ENCODE assay signal across 14 mouse cellular contexts in genomic region chr14:54481402-54481801, GRCm38 (mm10). TPM values are rescaled to one million over a fixed set of nuclear protein-coding genes. Genes with fewer than 3 reads are reported as not detected.
DNase-seq lines count a peak whose midpoint lies in the region; ATAC-seq and TF ChIP-seq lines count a peak whose summit lies in the region.
"Had no signal": no experiment of that assay in that cellular context is flagged by ENCODE, and none has a peak within 500 bp of the region (broad histone marks: within the 10 kb centered on the region; RNA-seq: fewer than 3 reads in every experiment).

No protein-coding gene starts in this region.

- no peak overlapping the region for H3K4me2 ChIP-seq in midbrain, embryonic 14.5 days (ENCODE audit: low read length)
- H3K4me2 ChIP-seq: embryonic facial prominence, embryonic 12.5 days; neural tube, embryonic 13.5 days; stomach, embryonic 15.5 days had no signal

- TF ChIP-seq POLR2A in MEL (IDR thresholded peaks at IDR 0.05; ENCODE audit: control insufficient read depth in 1 of 2, insufficient read depth in 1 of 2, low read depth in 1 of 2, low read length in 2 of 2, poor library complexity in 1 of 2) = no peak

- peaks cover 27 to 43% of the 10 kb centered on the region in 2 experiments for H3K4me1 ChIP-seq in MEL (ENCODE audit: control insufficient read depth in 1 of 2, insufficient read depth in 2 of 2, low read length in 2 of 2)
- H3K4me1 ChIP-seq in midbrain, embryonic 14.5 days (ENCODE audit: control insufficient read depth, insufficient read depth, low read length) = peaks cover 22% of the 10 kb centered on the region

- no peak for TF ChIP-seq RAD21 in MEL (IDR thresholded peaks at IDR 0.05; ENCODE audit: low read depth, low read length)

- H3K4me3 ChIP-seq in C2C12 (ENCODE audit: insufficient read depth, poor library complexity, severe bottlenecking) = no peak overlapping the region
- H3K4me3 ChIP-seq in MEL (ENCODE audit: control insufficient read depth in 1 of 2, insufficient read depth in 1 of 2, low read depth in 2 of 2, low read length in 2 of 2) = no peak overlapping the region
- no peak overlapping the region for H3K4me3 ChIP-seq in midbrain, embryonic 14.5 days (replicated peaks; ENCODE audit: low read depth, low read length)
- H3K4me3 ChIP-seq: embryonic facial prominence, embryonic 12.5 days; neural tube, embryonic 13.5 days; stomach, embryonic 15.5 days had no signal

- WGBS in midbrain, embryonic 14.5 days = 79% methylated on average over 8 of the region's 8 CpGs

- H3K9me3 ChIP-seq in MEL (replicated peaks; ENCODE audit: insufficient read depth, low read length) = no peaks in the 10 kb centered on the region
- no peaks in the 10 kb centered on the region for H3K9me3 ChIP-seq in midbrain, embryonic 14.5 days (ENCODE audit: control insufficient read depth, low read length)
- H3K9me3 ChIP-seq: embryonic facial prominence, embryonic 12.5 days; neural tube, embryonic 13.5 days; stomach, embryonic 15.5 days had no signal

- TF ChIP-seq EP300 in MEL (IDR thresholded peaks at IDR 0.05; ENCODE audit: low read depth in 1 of 2, low read length in 2 of 2) = peak in 1 of 2 experiments; percentile 53; a peak in 2 of 4 replicates

- ATAC-seq in granulocyte monocyte progenitor cell, adult 5-6 weeks (replicated peaks; ENCODE audit: poor library complexity, severe bottlenecking) = peak; percentile 70
- no peak for ATAC-seq in midbrain, embryonic 14.5 days (ENCODE audit: low FRiP score, low TSS enrichment)

- H3K27ac ChIP-seq in MEL (ENCODE audit: control insufficient read depth, low read depth, low read length) = peak overlapping the region; percentile 60
- no peak overlapping the region for H3K27ac ChIP-seq in midbrain, embryonic 14.5 days (replicated peaks; ENCODE audit: low read depth, low read length)
- H3K27ac ChIP-seq: embryonic facial prominence, embryonic 12.5 days; neural tube, embryonic 13.5 days; stomach, embryonic 15.5 days had no signal

- no peaks in the 10 kb centered on the region for H3K36me3 ChIP-seq in C2C12 (ENCODE audit: control insufficient read depth, insufficient read depth)
- H3K36me3 ChIP-seq in MEL (ENCODE audit: control insufficient read depth in 1 of 2, insufficient read depth in 2 of 2, low read length in 2 of 2) = peaks cover 0 to 47% of the 10 kb centered on the region in 2 experiments; a peak in 2 of 4 replicates
- no peaks in the 10 kb centered on the region for H3K36me3 ChIP-seq in splenic B cell, adult 2 months (ENCODE audit: control insufficient read depth, insufficient read depth, low read length, poor library complexity, severe bottlenecking)
- H3K36me3 ChIP-seq in midbrain, embryonic 14.5 days (ENCODE audit: control insufficient read depth, insufficient read depth, low read length) = 0 out of 2 replicates have a peak, but pooled peaks cover 3% of the 10 kb centered on the region
- H3K36me3 ChIP-seq: embryonic facial prominence, embryonic 12.5 days; stomach, embryonic 15.5 days had no signal

- TF ChIP-seq CTCF in C2C12 (IDR thresholded peaks at IDR 0.05; ENCODE audit: control insufficient read depth, insufficient read depth, insufficient read length) = no peak
- TF ChIP-seq CTCF in MEL (IDR thresholded peaks at IDR 0.05 in 2 of 3, conservative IDR thresholded peaks at IDR 0.05 in 1 of 3; ENCODE audit: control insufficient read depth in 1 of 3, insufficient read depth in 1 of 3, low read depth in 2 of 3, low read length in 3 of 3, poor library complexity in 1 of 3, severe bottlenecking in 1 of 3) = no peak

- H3ac ChIP-seq in C2C12 (ENCODE audit: control insufficient read depth, insufficient read length, low read depth) = no peak overlapping the region

- H3K27me3 ChIP-seq in C2C12 (ENCODE audit: control insufficient read depth, insufficient read depth, insufficient read length) = no peaks in the 10 kb centered on the region
- no peaks in the 10 kb centered on the region for H3K27me3 ChIP-seq in MEL (ENCODE audit: control insufficient read depth in 1 of 2, insufficient read depth in 2 of 2, low read length in 2 of 2)
- H3K27me3 ChIP-seq in splenic B cell, adult 2 months (ENCODE audit: control insufficient read depth, insufficient read depth, low read length, poor library complexity, severe bottlenecking) = no peaks in the 10 kb centered on the region
- peaks cover 8% of the 10 kb centered on the region; the same call in 1 of the 2 replicates for H3K27me3 ChIP-seq in midbrain, embryonic 14.5 days (ENCODE audit: control insufficient read depth, insufficient read depth, low read length)

- 0 out of 2 replicates have a peak overlapping the region, but pooled peaks have one; percentile 15 for H3K9ac ChIP-seq in MEL (ENCODE audit: control insufficient read depth, low read depth, low read length, poor library complexity, severe bottlenecking)
- no peak overlapping the region for H3K9ac ChIP-seq in midbrain, embryonic 14.5 days (replicated peaks; ENCODE audit: low read length)
- H3K9ac ChIP-seq: embryonic facial prominence, embryonic 12.5 days; neural tube, embryonic 13.5 days; stomach, embryonic 15.5 days had no signal

- no peaks in the 10 kb centered on the region for H3K79me3 ChIP-seq in C2C12 (ENCODE audit: low read depth)

- H3K79me2 ChIP-seq in C2C12 (ENCODE audit: control insufficient read depth, insufficient read depth) (peaks cover 10% of the 10 kb centered on the region), MEL (ENCODE audit: control insufficient read depth, insufficient read depth, low read length, poor library complexity) (no peaks in the 10 kb centered on the region)

- peak; percentile 71 for DNase-seq in MEL (ENCODE audit: low read depth, low spot score)
- peak; percentile 29 for DNase-seq in splenic B cell, adult 2 months (ENCODE audit: low read depth, low spot score)
- no peak for DNase-seq in gastrocnemius, postnatal 10 days
- DNase-seq in cerebellum, postnatal 4 days (ENCODE audit: low spot score in 2 of 2) = no peak
- no peak for DNase-seq in midbrain, embryonic 14.5 days
- DNase-seq: cerebellum, postnatal 10 days; heart, postnatal 4 days; kidney, adult 8-10 months; lung, adult 18-20 months had no signal

TF ChIP-seq in C2C12, 6 proteins besides CTCF, POLR2A, EP300 and RAD21:
- no peak for TF ChIP-seq MYOG (IDR thresholded peaks at IDR 0.05; ENCODE audit: control insufficient read depth, extremely low read depth, insufficient read length)
- peak; percentile 58 for TF ChIP-seq FOSL1 (IDR thresholded peaks at IDR 0.05; ENCODE audit: insufficient read depth, low read length, poor library complexity, severe bottlenecking)
TF ChIP-seq in C2C12: peak in this region for 1.

TF ChIP-seq in MEL, 35 proteins besides CTCF, POLR2A, EP300 and RAD21 (continues in another document):
- no peak for TF ChIP-seq MAFK (IDR thresholded peaks at IDR 0.05; ENCODE audit: borderline replicate concordance, low read depth, low read length)
- TF ChIP-seq SIN3A (IDR thresholded peaks at IDR 0.05; ENCODE audit: low read length) = no peak

RNA-seq across cellular contexts. Expression of gene Rem2, which starts 5.5 kb away (rescaled TPM):
- 0.56 TPM for polyA plus RNA-seq in C2C12 (2012; fragmentation: generic; extraction: Trizol)
- total RNA-seq in MEL (2012; rRNA removed) = 28.6 and 38.8 TPM in 2 replicates
- polyA plus RNA-seq in MEL (2012; ENCODE audit: insufficient read depth in 1 of 2, insufficient read length in 2 of 2, low read depth in 1 of 2, low replicate concordance in 2 of 2, missing spikeins in 1 of 2) = 1 to 10 TPM in 1 of 2 experiments, not detected in 1; 4.8 TPM
- not detected in 2 replicates for total RNA-seq in granulocyte monocyte progenitor cell, adult 5-6 weeks (2014; fragmentation: Nextera tagmentation)
- not detected in 2 replicates for total RNA-seq in granulocyte monocyte progenitor cell, adult 5-6 weeks (2017)
- under 1 TPM in 1 of 2 experiments, not detected in 1; 0.14 TPM for total RNA-seq in gastrocnemius, postnatal 10 days (2021)
- 37.2 and 44.6 TPM in 2 replicates for polyA plus RNA-seq in midbrain, embryonic 14.5 days (2014; fragmentation: Nextera tagmentation; extraction: Ambion mirVana)

RNA-seq across cellular contexts. Expression of gene Lrp10, which starts 17.5 kb away (rescaled TPM):
- polyA plus RNA-seq in C2C12 (2012; fragmentation: generic; extraction: Trizol) (72.8 TPM), MEL (2012; ENCODE audit: insufficient read depth in 1 of 2, insufficient read length in 2 of 2, low read depth in 1 of 2, low replicate concordance in 2 of 2, missing spikeins in 1 of 2) (100 to 1,000 TPM in 1 of 2 experiments, not detected in 1; 110 TPM)
- 53.6 and 55.4 TPM in 2 replicates for total RNA-seq in MEL (2012; rRNA removed)
- 37.3 and 41.5 TPM in 2 replicates for total RNA-seq in granulocyte monocyte progenitor cell, adult 5-6 weeks (2014; fragmentation: Nextera tagmentation)
- total RNA-seq in granulocyte monocyte progenitor cell, adult 5-6 weeks (2017) = 20.0 and 23.7 TPM in 2 replicates
- total RNA-seq in gastrocnemius, postnatal 10 days (2021) = 10 to 100 TPM; 36.3 to 39.5 TPM
- polyA plus RNA-seq in midbrain, embryonic 14.5 days (2014; fragmentation: Nextera tagmentation; extraction: Ambion mirVana) = 26.1 and 27.5 TPM in 2 replicates

RNA-seq across cellular contexts. Expression of gene Prmt5, which starts 35.9 kb away (rescaled TPM):
- polyA plus RNA-seq in C2C12 (2012; fragmentation: generic; extraction: Trizol) (174 TPM), MEL (2012; ENCODE audit: insufficient read depth in 1 of 2, insufficient read length in 2 of 2, low read depth in 1 of 2, low replicate concordance in 2 of 2, missing spikeins in 1 of 2) (100 to 1,000 TPM in 1 of 2 experiments, not detected in 1; 167 TPM)
- 170 and 192 TPM in 2 replicates for total RNA-seq in MEL (2012; rRNA removed)
- 69.5 and 89.4 TPM in 2 replicates for total RNA-seq in granulocyte monocyte progenitor cell, adult 5-6 weeks (2014; fragmentation: Nextera tagmentation)
- 57.4 and 68.2 TPM in 2 replicates for total RNA-seq in granulocyte monocyte progenitor cell, adult 5-6 weeks (2017)
- total RNA-seq in gastrocnemius, postnatal 10 days (2021) = 10 to 100 TPM; 32.8 to 35.3 TPM
- polyA plus RNA-seq in midbrain, embryonic 14.5 days (2014; fragmentation: Nextera tagmentation; extraction: Ambion mirVana) = 76.9 and 92.5 TPM in 2 replicates

RNA-seq across cellular contexts. Expression of gene Mmp14, which starts 50.0 kb away (rescaled TPM):
- polyA plus RNA-seq in C2C12 (2012; fragmentation: generic; extraction: Trizol) (118 TPM), MEL (2012; ENCODE audit: insufficient read depth in 1 of 2, insufficient read length in 2 of 2, low read depth in 1 of 2, low replicate concordance in 2 of 2, missing spikeins in 1 of 2) (10 to 100 TPM in 1 of 2 experiments, not detected in 1; 29.9 TPM)
- 19.4 and 20.1 TPM in 2 replicates for total RNA-seq in MEL (2012; rRNA removed)
- total RNA-seq in granulocyte monocyte progenitor cell, adult 5-6 weeks (2014; fragmentation: Nextera tagmentation) = not detected in 2 replicates
- total RNA-seq in granulocyte monocyte progenitor cell, adult 5-6 weeks (2017) = not detected in 2 replicates
- 100 to 1,000 TPM; 115 to 167 TPM for total RNA-seq in gastrocnemius, postnatal 10 days (2021)
- 36.2 and 58.5 TPM in 2 replicates for polyA plus RNA-seq in midbrain, embryonic 14.5 days (2014; fragmentation: Nextera tagmentation; extraction: Ambion mirVana)

RNA-seq across cellular contexts. Expression of gene Mrpl52, which starts 54.7 kb away (rescaled TPM):
- polyA plus RNA-seq in C2C12 (2012; fragmentation: generic; extraction: Trizol) = 518 TPM
- 473 and 532 TPM in 2 replicates for total RNA-seq in MEL (2012; rRNA removed)
- polyA plus RNA-seq in MEL (2012; ENCODE audit: insufficient read depth in 1 of 2, insufficient read length in 2 of 2, low read depth in 1 of 2, low replicate concordance in 2 of 2, missing spikeins in 1 of 2) = 100 to 1,000 TPM in 1 of 2 experiments, not detected in 1; 469 TPM
- 63.7 and 100 TPM in 2 replicates for total RNA-seq in granulocyte monocyte progenitor cell, adult 5-6 weeks (2014; fragmentation: Nextera tagmentation)
- 34.0 and 40.1 TPM in 2 replicates for total RNA-seq in granulocyte monocyte progenitor cell, adult 5-6 weeks (2017)
- total RNA-seq in gastrocnemius, postnatal 10 days (2021) = 100 to 1,000 TPM; 141 to 159 TPM
- polyA plus RNA-seq in midbrain, embryonic 14.5 days (2014; fragmentation: Nextera tagmentation; extraction: Ambion mirVana) = 293 and 337 TPM in 2 replicates

Comparison
In these comparisons a context has a peak if more than half of its experiments do, and no peak if none do; other contexts are left out.
1. DNase-seq: peak in MEL (single experiment) and splenic B cell, adult 2 months (single experiment); none in gastrocnemius, postnatal 10 days (single experiment), cerebellum, postnatal 4 days (0 of 2) and midbrain, embryonic 14.5 days (single experiment).
2. RNA of gene Rem2, which starts 5.5 kb away (total RNA-seq): 28.6 to 38.8 TPM in MEL; 0.14 TPM in gastrocnemius, postnatal 10 days and not detected in granulocyte monocyte progenitor cell, adult 5-6 weeks; every median in the first group is over 10 times any median in the second.